Mouse (Mus musculus) limb, embryonic 14.5 days (tissue): ENCODE results near the gene Olfr427. TPM values are rescaled to one million over a fixed set of nuclear protein-coding genes. Genes with fewer than 3 reads are reported as not detected.

Source experiments
- ATAC-seq: fragments of 200-750 bp; cut with Nextera tagmentation; 2 replicates; pipeline ENCODE4 v1.8.0; 2017; ENCODE audit warnings: low read depth, moderate number of reproducible peaks, moderate TSS enrichment; ENCODE audit not compliant: low FRiP score
- DNase-seq: peaks from one replicate; pipeline ENCODE4 v3.0.0-alpha.2; 2015; ENCODE audit warnings: low spot score
- H3K27ac ChIP-seq: fragments of 300-500 bp; sonication (generic); replicated peaks from 2 replicates; pipeline ENCODE4 v1.5.1; 2014; ENCODE audit warnings: low read depth, mild to moderate bottlenecking, low read length, moderate library complexity, mixed read lengths
- H3K27me3 ChIP-seq: fragments of 300-500 bp; sonication (generic); 2 replicates; pipeline ENCODE4 v1.6.1; 2014; ENCODE audit warnings: low read length, mixed read lengths; ENCODE audit not compliant: control insufficient read depth, insufficient read depth
- H3K36me3 ChIP-seq: fragments of 300-500 bp; sonication (generic); 2 replicates; pipeline ENCODE4 v1.6.1; 2014; ENCODE audit warnings: mild to moderate bottlenecking, low read length, moderate library complexity, mixed read lengths; ENCODE audit not compliant: control insufficient read depth, insufficient read depth
- H3K4me1 ChIP-seq: fragments of 300-500 bp; sonication (generic); 2 replicates; pipeline ENCODE4 v1.6.1; 2014; ENCODE audit warnings: antibody characterized with exemption, low read length, mixed read lengths; ENCODE audit not compliant: control insufficient read depth, insufficient read depth
- H3K4me2 ChIP-seq: fragments of 300-500 bp; sonication (generic); replicated peaks from 2 replicates; pipeline ENCODE4 v1.6.1; 2014; ENCODE audit warnings: low read depth, mild to moderate bottlenecking, low read length, moderate library complexity; ENCODE audit not compliant: severe bottlenecking
- H3K4me3 ChIP-seq: fragments of 300-500 bp; sonication (generic); replicated peaks from 2 replicates; pipeline ENCODE4 v1.5.1; 2014; ENCODE audit warnings: low read length
- H3K9ac ChIP-seq: fragments of 300-500 bp; sonication (generic); 2 replicates; pipeline ENCODE4 v1.6.1; 2014; ENCODE audit warnings: mild to moderate bottlenecking, low read depth, low read length, moderate library complexity; ENCODE audit not compliant: severe bottlenecking
- H3K9me3 ChIP-seq: fragments of 300-500 bp; sonication (generic); 2 replicates; pipeline ENCODE4 v1.6.1; 2016; ENCODE audit warnings: low read length; ENCODE audit not compliant: control insufficient read depth
- POLR2A ChIP-seq: fragments of 200-500 bp; IDR thresholded peaks from 2 replicates; pipeline ENCODE4 v1.8.0; 2012; ENCODE audit warnings: inconsistent platforms, mild to moderate bottlenecking, moderate library complexity, borderline replicate concordance; ENCODE audit not compliant: insufficient read depth, insufficient read length; ENCODE audit errors: extremely low read depth
- WGBS: fragments of 180-500 bp; shearing (Covaris S2); extraction: QIAGEN DNeasy Blood & Tissue Kit; methylation state at CpG from one replicate; pipeline ENCODE4 v1.1.7; 2014; 5-methylcytosine and 5-hydroxymethylcytosine counted together
- polyA plus RNA-seq, 2 experiments: library from polyadenylated mRNA; depleted of rRNA in 1 of 2; stranded (reverse) in 1 of 2; unstranded in 1 of 2; fragments of >200 nt; fragmentation: Nextera tagmentation in 1 of 2; extraction: Ambion mirVana in 1 of 2; gene quantifications; 2 replicates each; pipeline versions ENCODE4 v1.2.1 to v1.2.3; 2012 to 2014

Gene Olfr427
- polyA plus RNA-seq, 2 experiments = not detected

DNA sequence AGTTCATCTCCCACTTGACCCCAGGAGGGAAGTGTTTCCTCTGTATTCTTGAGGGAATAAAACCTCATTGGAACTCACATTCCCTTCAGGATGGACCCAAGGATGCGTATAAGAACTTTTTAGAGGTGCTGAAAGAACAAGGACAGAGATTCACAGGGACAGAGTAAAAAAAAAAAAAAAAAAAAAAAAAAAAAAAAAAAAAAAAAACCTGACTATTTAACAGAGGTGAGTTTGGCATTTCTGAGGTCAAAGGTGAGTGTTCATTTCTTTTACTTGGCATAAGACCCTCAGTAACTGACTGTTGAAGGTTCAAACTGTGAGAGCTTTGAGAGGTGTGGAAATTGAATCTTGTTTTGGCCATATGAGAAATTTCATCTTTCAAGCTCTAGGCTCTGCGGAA, 52.6 kb downstream of the Olfr427 start:
- ATAC-seq (no peak), DNase-seq (no peak)
- no peak overlapping the region for H3K27ac ChIP-seq
- no peak overlapping the region for H3K4me2 ChIP-seq
- H3K4me1 ChIP-seq = no peaks in the 10 kb centered on the region
- H3K27me3 ChIP-seq = no peaks in the 10 kb centered on the region
- H3K36me3 ChIP-seq = no peaks in the 10 kb centered on the region
- H3K4me3 ChIP-seq = no peak overlapping the region
- H3K9ac ChIP-seq = no peak overlapping the region
- 83% methylated on average over 2 of the region's 2 CpGs for WGBS
- TF ChIP-seq POLR2A = no peak
- no peaks in the 10 kb centered on the region for H3K9me3 ChIP-seq

Other genes starting within 250 kb of the Olfr427 start
- 0.38 and 0.41 TPM in 2 replicates for gene Ifi211, start 183.8 kb upstream of the Olfr427 start, polyA plus RNA-seq (2012; rRNA removed)
- 0.77 and 1.1 TPM in 2 replicates for gene Ifi211, start 183.8 kb upstream of the Olfr427 start, polyA plus RNA-seq (2014; fragmentation: Nextera tagmentation; extraction: Ambion mirVana)
- gene Mndal, start 154.4 kb upstream of the Olfr427 start, polyA plus RNA-seq (2012; rRNA removed) = 0.82 and 1.4 TPM in 2 replicates
- gene Mndal, start 154.4 kb upstream of the Olfr427 start, polyA plus RNA-seq (2014; fragmentation: Nextera tagmentation; extraction: Ambion mirVana) = 1.9 and 2.1 TPM in 2 replicates
- gene Ifi203, start 154.2 kb upstream of the Olfr427 start, polyA plus RNA-seq (2012; rRNA removed) = 0.45 and 0.92 TPM in 2 replicates
- 0.84 and 1.3 TPM in 2 replicates for gene Ifi203, start 154.2 kb upstream of the Olfr427 start, polyA plus RNA-seq (2014; fragmentation: Nextera tagmentation; extraction: Ambion mirVana)
- 0.50 and 1.0 TPM in 2 replicates for gene Ifi202b, start 114.1 kb upstream of the Olfr427 start, polyA plus RNA-seq (2012; rRNA removed)
- 1.9 and 4.3 TPM in 2 replicates for gene Ifi202b, start 114.1 kb upstream of the Olfr427 start, polyA plus RNA-seq (2014; fragmentation: Nextera tagmentation; extraction: Ambion mirVana)
- gene Ifi205, start 65.1 kb upstream of the Olfr427 start, polyA plus RNA-seq (2012; rRNA removed) = 0.08 TPM in 1 of 2 replicates, not detected in the other
- 0.12 and 0.26 TPM in 2 replicates for gene Ifi205, start 65.1 kb upstream of the Olfr427 start, polyA plus RNA-seq (2014; fragmentation: Nextera tagmentation; extraction: Ambion mirVana)
- 0.05 TPM in 1 of 2 replicates, not detected in the other for gene Olfr433, start 56.2 kb upstream of the Olfr427 start, polyA plus RNA-seq (2012; rRNA removed)
- 0.07 TPM in 1 of 2 replicates, not detected in the other for gene Olfr433, start 56.2 kb upstream of the Olfr427 start, polyA plus RNA-seq (2014; fragmentation: Nextera tagmentation; extraction: Ambion mirVana)
- not detected in 2 replicates for gene Olfr432, start 47.7 kb upstream of the Olfr427 start, polyA plus RNA-seq (2012; rRNA removed)
- gene Olfr432, start 47.7 kb upstream of the Olfr427 start, polyA plus RNA-seq (2014; fragmentation: Nextera tagmentation; extraction: Ambion mirVana) = not detected in 2 replicates
- gene Olfr430, start 30.3 kb upstream of the Olfr427 start, polyA plus RNA-seq (2012; rRNA removed) = not detected in 2 replicates
- not detected in 2 replicates for gene Olfr430, start 30.3 kb upstream of the Olfr427 start, polyA plus RNA-seq (2014; fragmentation: Nextera tagmentation; extraction: Ambion mirVana)
- not detected in 2 replicates for gene Olfr429, start 12.6 kb upstream of the Olfr427 start, polyA plus RNA-seq (2012; rRNA removed)
- gene Olfr429, start 12.6 kb upstream of the Olfr427 start, polyA plus RNA-seq (2014; fragmentation: Nextera tagmentation; extraction: Ambion mirVana) = not detected in 2 replicates
- not detected in 2 replicates for gene Olfr231, start 24.3 kb downstream of the Olfr427 start, polyA plus RNA-seq (2012; rRNA removed)
- not detected in 2 replicates for gene Olfr231, start 24.3 kb downstream of the Olfr427 start, polyA plus RNA-seq (2014; fragmentation: Nextera tagmentation; extraction: Ambion mirVana)
- not detected in 2 replicates for gene Olfr424, start 34.6 kb downstream of the Olfr427 start, polyA plus RNA-seq (2012; rRNA removed)
- gene Olfr424, start 34.6 kb downstream of the Olfr427 start, polyA plus RNA-seq (2014; fragmentation: Nextera tagmentation; extraction: Ambion mirVana) = not detected in 2 replicates
- not detected in 2 replicates for gene Olfr420, start 58.7 kb downstream of the Olfr427 start, polyA plus RNA-seq (2012; rRNA removed)
- not detected in 2 replicates for gene Olfr420, start 58.7 kb downstream of the Olfr427 start, polyA plus RNA-seq (2014; fragmentation: Nextera tagmentation; extraction: Ambion mirVana)
- gene Spta1, start 75.9 kb downstream of the Olfr427 start, polyA plus RNA-seq (2012; rRNA removed) = 0.09 and 0.19 TPM in 2 replicates
- gene Spta1, start 75.9 kb downstream of the Olfr427 start, polyA plus RNA-seq (2014; fragmentation: Nextera tagmentation; extraction: Ambion mirVana) = 0.19 and 0.34 TPM in 2 replicates
- not detected in 2 replicates for gene Olfr419, start 155.2 kb downstream of the Olfr427 start, polyA plus RNA-seq (2012; rRNA removed)
- gene Olfr419, start 155.2 kb downstream of the Olfr427 start, polyA plus RNA-seq (2014; fragmentation: Nextera tagmentation; extraction: Ambion mirVana) = not detected in 2 replicates
- not detected in 2 replicates for gene Mptx1, start 233.6 kb downstream of the Olfr427 start, polyA plus RNA-seq (2012; rRNA removed)
- gene Mptx1, start 233.6 kb downstream of the Olfr427 start, polyA plus RNA-seq (2014; fragmentation: Nextera tagmentation; extraction: Ambion mirVana) = not detected in 2 replicates